Mouse (Mus musculus) adrenal gland, postnatal 10 days (tissue): ENCODE measurements around the gene Gng13. TPM values are rescaled to one million over a fixed set of nuclear protein-coding genes. Genes with fewer than 3 reads are reported as not detected.
A peak's percentile ranks its signal among the peaks of the same experiment; 100 is the strongest.

ENCODE experiments used
- DNase-seq: peaks from one replicate; pipeline ENCODE4 v3.0.0; 2021; ENCODE audit warnings: mixed read lengths
- long read RNA-seq, 2 experiments: library from polyadenylated mRNA; stranded (forward); transcript quantifications; one replicate each; pipeline ENCODE4 v2.0.0; 2021
- total RNA-seq, 2 experiments: library from RNA; stranded (reverse); gene quantifications; 2 replicates each; pipeline ENCODE4 v1.2.3; 2021

Gng13 gene
- total RNA-seq = under 1 TPM in 1 of 2 experiments, not detected in 1; 0.70 TPM
- long read RNA-seq, experiment 1 = 0 reads
- long read RNA-seq, experiment 2, partial matches to known transcripts = 0 of 2 reads
- long read RNA-seq, experiment 2, other reads (novel, unspliced or antisense) = 1 of 2 reads

GRCm38 (mm10) chr17:25716711-25717637 lies at the start of gene Gng13:
TSS of gene Gng13 (plus strand) at chr17:25717171.
- DNase-seq = peak; percentile 46

- no peak for DNase-seq
Measured at GRCm38 (mm10) chr17:25668481-25669055, 48.4 kb upstream of the Gng13 start.

GRCm38 (mm10) chr17:25672982-25673381 lies 44.0 kb upstream of the Gng13 start:
- DNase-seq = no peak

GRCm38 (mm10) chr17:25677969-25678368 lies 39.0 kb upstream of the Gng13 start:
- no peak for DNase-seq

- no peak for DNase-seq
Measured at GRCm38 (mm10) chr17:25679818-25680217, 37.2 kb upstream of the Gng13 start.

- no peak for DNase-seq
Measured at GRCm38 (mm10) chr17:25681636-25682035, 35.3 kb upstream of the Gng13 start.

GRCm38 (mm10) chr17:25686323-25686722 lies 30.6 kb upstream of the Gng13 start:
- DNase-seq = peak; percentile 21

- DNase-seq = no peak
Measured at GRCm38 (mm10) chr17:25688922-25689321, 28.0 kb upstream of the Gng13 start.

- DNase-seq = no peak
Measured at GRCm38 (mm10) chr17:25696263-25696662, 20.7 kb upstream of the Gng13 start.

- DNase-seq = peak; percentile 83
Measured at GRCm38 (mm10) chr17:25698446-25698845, 18.5 kb upstream of the Gng13 start.

- no peak for DNase-seq
Measured at GRCm38 (mm10) chr17:25700863-25701496, 16.0 kb upstream of the Gng13 start.

- DNase-seq = no peak
Measured at GRCm38 (mm10) chr17:25709994-25710393, 7.0 kb upstream of the Gng13 start.

GRCm38 (mm10) chr17:25711136-25711535 lies 5.8 kb upstream of the Gng13 start:
- no peak for DNase-seq

GRCm38 (mm10) chr17:25715627-25716026 lies 1.3 kb upstream of the Gng13 start:
- no peak for DNase-seq

GRCm38 (mm10) chr17:25716130-25716529 lies 841 bp upstream of the Gng13 start:
- DNase-seq = no peak

- no peak for DNase-seq
Measured at GRCm38 (mm10) chr17:25717691-25718090, 720 bp downstream of the Gng13 start.

- no peak for DNase-seq
Measured at GRCm38 (mm10) chr17:25721476-25721875, 4.5 kb downstream of the Gng13 start.

- no peak for DNase-seq
Measured at GRCm38 (mm10) chr17:25723470-25723869, 6.5 kb downstream of the Gng13 start.

GRCm38 (mm10) chr17:25723919-25724318 lies 6.9 kb downstream of the Gng13 start:
- DNase-seq = no peak

GRCm38 (mm10) chr17:25725264-25725663 lies 8.3 kb downstream of the Gng13 start:
- DNase-seq = no peak

- DNase-seq = peak; percentile 98
Measured at GRCm38 (mm10) chr17:25727265-25728008, 10.5 kb downstream of the Gng13 start, which contains the start of the genes Chtf18 and Rpusd1. TSS of gene Chtf18 (minus strand) at chr17:25727419. TSS of gene Rpusd1 (plus strand) at chr17:25727670.

- DNase-seq = peak; percentile 47
Measured at GRCm38 (mm10) chr17:25728009-25728270, 11.0 kb downstream of the Gng13 start.
